Mouse (Mus musculus) CH12.LX (cell line): ENCODE results near the gene Nsf. TPM values are rescaled to one million over a fixed set of nuclear protein-coding genes. Genes with fewer than 3 reads are reported as not detected.

Experiments used
- DNase-seq: peaks from one replicate; pipeline ENCODE4 v3.0.0-alpha.2; 2013; ENCODE audit errors: extremely low read depth
- H3K27ac ChIP-seq: 2 replicates; pipeline ENCODE4 v1.5.1; 2012; ENCODE audit warnings: low read depth, mild to moderate bottlenecking, control low read depth, moderate library complexity; ENCODE audit not compliant: insufficient read depth
- H3K27me3 ChIP-seq: replicated peaks from 2 replicates; pipeline ENCODE3; 2012; ENCODE audit warnings: inconsistent platforms
- H3K36me3 ChIP-seq, 2 experiments: replicated peaks in 1 of 2; 2 replicates each; pipeline versions ENCODE3 to v1.6.1; 2012; ENCODE audit warnings: inconsistent platforms in 1 of 2, low read length in 1 of 2, mild to moderate bottlenecking in 1 of 2, mixed read lengths in 1 of 2, moderate library complexity in 1 of 2; ENCODE audit not compliant: control insufficient read depth in 1 of 2, insufficient read depth in 1 of 2
- H3K4me1 ChIP-seq, 2 experiments: 2 replicates each; pipeline ENCODE4 v1.6.1; 2012; ENCODE audit warnings: inconsistent platforms in 1 of 2, moderate library complexity in 1 of 2; ENCODE audit not compliant: insufficient read depth in 2 of 2, control insufficient read depth in 1 of 2
- H3K4me2 ChIP-seq: 2 replicates; pipeline ENCODE4 v1.6.1; 2012; ENCODE audit warnings: low read depth, mild to moderate bottlenecking, control low read depth; ENCODE audit not compliant: poor library complexity, insufficient read depth, severe bottlenecking
- H3K4me3 ChIP-seq, 3 experiments: fragments of 150-350 bp in 1 of 3; sonication (generic) in 1 of 3; replicated peaks in 1 of 3; 2 replicates each; pipeline versions ENCODE3 to v1.5.1; 2011 to 2012; ENCODE audit warnings: low read depth in 2 of 3, low read length in 2 of 3, mild to moderate bottlenecking in 2 of 3, moderate library complexity in 2 of 3, control low read depth in 1 of 3, improper control_type of control experiment in 1 of 3, inconsistent platforms in 1 of 3, mixed read lengths in 1 of 3; ENCODE audit not compliant: poor library complexity in 1 of 3
- H3K79me2 ChIP-seq: replicated peaks from 2 replicates; pipeline ENCODE4 v1.6.1; 2012; ENCODE audit warnings: mild to moderate bottlenecking, moderate library complexity; ENCODE audit not compliant: control insufficient read depth, poor library complexity, insufficient read depth, severe bottlenecking; ENCODE audit errors: extremely low read depth
- H3K9ac ChIP-seq: 2 replicates; pipeline ENCODE4 v1.6.1; 2012; ENCODE audit warnings: low read depth, mild to moderate bottlenecking, control low read depth, moderate library complexity; ENCODE audit not compliant: insufficient read depth
- H3K9me3 ChIP-seq: replicated peaks from 2 replicates; pipeline ENCODE3; 2012; ENCODE audit warnings: low read length, inconsistent platforms, mixed read lengths
- BHLHE40 ChIP-seq: IDR thresholded peaks from 2 replicates; pipeline ENCODE4 v1.6.1; 2011; ENCODE audit warnings: mild to moderate bottlenecking, low read depth, low read length, improper control_type of control experiment
- CHD1 ChIP-seq: IDR thresholded peaks from 2 replicates; pipeline ENCODE4 v1.6.1; 2012; ENCODE audit warnings: low read depth, low read length, improper control_type of control experiment, inconsistent platforms
- CHD2 ChIP-seq: IDR thresholded peaks from 2 replicates; pipeline ENCODE4 v1.6.1; 2011; ENCODE audit warnings: low read length, improper control_type of control experiment
- CTCF ChIP-seq, 2 experiments: IDR thresholded peaks in 1 of 2; conservative IDR thresholded peaks in 1 of 2; 2 replicates each; pipeline ENCODE4 v1.5.1; 2011 to 2012; ENCODE audit warnings: low read depth in 2 of 2, low read length in 2 of 2, improper control_type of control experiment in 1 of 2, inconsistent platforms in 1 of 2, mild to moderate bottlenecking in 1 of 2, moderate library complexity in 1 of 2
- E2F4 ChIP-seq: IDR thresholded peaks from 2 replicates; pipeline ENCODE4 v1.6.1; 2011; ENCODE audit warnings: low read depth, low read length, improper control_type of control experiment; ENCODE audit not compliant: insufficient replicate concordance
- ELF1 ChIP-seq: IDR thresholded peaks from 2 replicates; pipeline ENCODE4 v1.6.1; 2014; ENCODE audit warnings: low read depth, mild to moderate bottlenecking, inconsistent platforms, low read length, improper control_type of control experiment
- EP300 ChIP-seq: IDR thresholded peaks from 2 replicates; pipeline ENCODE4 v1.6.1; 2011; ENCODE audit warnings: low read length, improper control_type of control experiment
- ETS1 ChIP-seq: conservative IDR thresholded peaks from 2 replicates; pipeline ENCODE4 v1.6.1; 2012; ENCODE audit warnings: low read depth, mild to moderate bottlenecking, inconsistent platforms, low read length, improper control_type of control experiment, moderate library complexity
- GABPA ChIP-seq: IDR thresholded peaks from 2 replicates; pipeline ENCODE4 v1.6.1; 2012; ENCODE audit warnings: low read depth, low read length, improper control_type of control experiment, inconsistent platforms; ENCODE audit not compliant: insufficient replicate concordance
- HCFC1 ChIP-seq: IDR thresholded peaks from 2 replicates; pipeline ENCODE4 v1.6.1; 2012; ENCODE audit warnings: low read depth, mild to moderate bottlenecking, inconsistent platforms, low read length, improper control_type of control experiment
- IRF4 ChIP-seq: IDR thresholded peaks from 2 replicates; pipeline ENCODE4 v1.6.1; 2014; ENCODE audit warnings: low read depth, mild to moderate bottlenecking, inconsistent platforms, low read length, improper control_type of control experiment
- JUN ChIP-seq: IDR thresholded peaks from 2 replicates; pipeline ENCODE4 v1.6.1; 2011; ENCODE audit warnings: low read depth, mild to moderate bottlenecking, low read length, improper control_type of control experiment, moderate library complexity; ENCODE audit not compliant: insufficient read depth
- JUND ChIP-seq: conservative IDR thresholded peaks from 2 replicates; pipeline ENCODE4 v1.6.1; 2011; ENCODE audit warnings: low read depth, low read length, improper control_type of control experiment
- KAT2A ChIP-seq: IDR thresholded peaks from 2 replicates; pipeline ENCODE4 v1.6.1; 2012; ENCODE audit warnings: low read length, improper control_type of control experiment, inconsistent platforms; ENCODE audit not compliant: insufficient replicate concordance
- MAFK ChIP-seq: IDR thresholded peaks from 2 replicates; pipeline ENCODE4 v1.6.1; 2011; ENCODE audit warnings: low read length, improper control_type of control experiment; ENCODE audit not compliant: insufficient replicate concordance
- MAX ChIP-seq: IDR thresholded peaks from 2 replicates; pipeline ENCODE4 v1.6.1; 2011; ENCODE audit warnings: low read length, improper control_type of control experiment
- MAZ ChIP-seq: IDR thresholded peaks from 2 replicates; pipeline ENCODE4 v1.6.1; 2012; ENCODE audit warnings: low read depth, mild to moderate bottlenecking, inconsistent platforms, low read length, improper control_type of control experiment, moderate library complexity
- MEF2A ChIP-seq: IDR thresholded peaks from 2 replicates; pipeline ENCODE4 v1.6.1; 2014; ENCODE audit warnings: low read depth, mild to moderate bottlenecking, inconsistent platforms, low read length, improper control_type of control experiment, borderline replicate concordance
- MXI1 ChIP-seq: IDR thresholded peaks from 2 replicates; pipeline ENCODE4 v1.6.1; 2011; ENCODE audit warnings: mild to moderate bottlenecking, low read depth, low read length, improper control_type of control experiment
- MYC ChIP-seq: IDR thresholded peaks from 2 replicates; pipeline ENCODE4 v1.6.1; 2011; ENCODE audit warnings: low read depth, mild to moderate bottlenecking, improper control_type of control experiment, low read length
- NELFE ChIP-seq: IDR thresholded peaks from 2 replicates; pipeline ENCODE4 v1.6.1; 2011; ENCODE audit warnings: low read depth, low read length, improper control_type of control experiment
- NRF1 ChIP-seq: IDR thresholded peaks from 2 replicates; pipeline ENCODE4 v1.6.1; 2014; ENCODE audit warnings: low read depth, mild to moderate bottlenecking, inconsistent platforms, low read length, improper control_type of control experiment, moderate library complexity
- PAX5 ChIP-seq: IDR thresholded peaks from 2 replicates; pipeline ENCODE4 v1.6.1; 2012; ENCODE audit warnings: low read length, inconsistent platforms, mixed read lengths
- POLR2A ChIP-seq: IDR thresholded peaks from 2 replicates; pipeline ENCODE4 v1.6.1; 2011; ENCODE audit warnings: low read depth, mild to moderate bottlenecking, improper control_type of control experiment, low read length
- POLR2AphosphoS2 ChIP-seq: IDR thresholded peaks from 2 replicates; pipeline ENCODE4 v1.6.1; 2011; ENCODE audit warnings: low read depth, low read length, improper control_type of control experiment
- RAD21 ChIP-seq: IDR thresholded peaks from 2 replicates; pipeline ENCODE4 v1.6.1; 2011; ENCODE audit warnings: low read depth, mild to moderate bottlenecking, low read length, improper control_type of control experiment, moderate library complexity
- RCOR1 ChIP-seq: conservative IDR thresholded peaks from 2 replicates; pipeline ENCODE4 v1.6.1; 2012; ENCODE audit warnings: low read depth, mild to moderate bottlenecking, inconsistent platforms, low read length, improper control_type of control experiment
- SIN3A ChIP-seq: IDR thresholded peaks from 2 replicates; pipeline ENCODE4 v1.6.1; 2012; ENCODE audit warnings: low read length, improper control_type of control experiment, inconsistent platforms
- SMC3 ChIP-seq: IDR thresholded peaks from 2 replicates; pipeline ENCODE4 v1.6.1; 2011; ENCODE audit warnings: low read depth, low read length, improper control_type of control experiment
- TBP ChIP-seq: conservative IDR thresholded peaks from 2 replicates; pipeline ENCODE4 v1.6.1; 2011; ENCODE audit warnings: low read depth, low read length, improper control_type of control experiment
- TCF12 ChIP-seq: IDR thresholded peaks from 2 replicates; pipeline ENCODE4 v1.6.1; 2014; ENCODE audit warnings: low read depth, mild to moderate bottlenecking, inconsistent platforms, low read length, improper control_type of control experiment
- UBTF ChIP-seq: IDR thresholded peaks from 2 replicates; pipeline ENCODE4 v1.6.1; 2012; ENCODE audit warnings: low read depth, mild to moderate bottlenecking, inconsistent platforms, low read length, improper control_type of control experiment, moderate library complexity
- USF1 ChIP-seq: IDR thresholded peaks from 2 replicates; pipeline ENCODE4 v1.6.1; 2014; ENCODE audit warnings: low read depth, mild to moderate bottlenecking, inconsistent platforms, low read length, improper control_type of control experiment
- USF2 ChIP-seq: conservative IDR thresholded peaks from 2 replicates; pipeline ENCODE4 v1.6.1; 2011; ENCODE audit warnings: low read depth, low read length, improper control_type of control experiment
- ZC3H11A ChIP-seq: IDR thresholded peaks from 2 replicates; pipeline ENCODE4 v1.6.1; 2012; ENCODE audit warnings: low read depth, mild to moderate bottlenecking, inconsistent platforms, low read length, improper control_type of control experiment
- ZKSCAN1 ChIP-seq: IDR thresholded peaks from 2 replicates; pipeline ENCODE4 v1.6.1; 2012; ENCODE audit warnings: low read depth, inconsistent platforms, low read length, improper control_type of control experiment, borderline replicate concordance
- ZMIZ1 ChIP-seq: IDR thresholded peaks from 2 replicates; pipeline ENCODE4 v1.6.1; 2012; ENCODE audit warnings: low read depth, mild to moderate bottlenecking, inconsistent platforms, low read length, improper control_type of control experiment
- ZNF384 ChIP-seq: IDR thresholded peaks from 2 replicates; pipeline ENCODE4 v1.6.1; 2012; ENCODE audit warnings: low read depth, low read length, improper control_type of control experiment, inconsistent platforms
- dilution Hi-C: fragments of 300-500 bp; cut with MboI; formaldehyde crosslinking; loops from 2 replicates; pipeline ENCODE4 v1.14.3; 2020; ENCODE audit warnings: low sequenced_read_pairs; ENCODE audit not compliant: extremely low pct_unique_long_range_greater_than_20kb, extremely low pct_ligation_motif_present
- in situ Hi-C: fragments of 300-500 bp; cut with MboI; formaldehyde crosslinking; loops from 3 replicates; pipeline ENCODE4 v1.14.3; 2019; ENCODE audit warnings: low sequenced_read_pairs, low pct_ligation_motif_present, low pct_unique_long_range_greater_than_20kb, mixed read lengths
- polyA plus RNA-seq: library from polyadenylated mRNA; unstranded; fragments of >175 nt; gene quantifications from 2 replicates; pipeline ENCODE4 v1.2.1, GENCODE M21; 2012; ENCODE audit warnings: low read depth; ENCODE audit not compliant: insufficient read length
- total RNA-seq, 2 experiments: library from RNA; depleted of rRNA; stranded (reverse); fragments of 300-350 nt in 1 of 2; fragments of >200 nt in 1 of 2; gene quantifications; 2 replicates each; pipeline ENCODE4 v1.2.3; 2012 to 2014

The Nsf gene
- total and polyA plus RNA-seq, 3 experiments: 48.1 to 99.3 (median 50.9) TPM

- TF ChIP-seq JUN (no peak), CTCF (conservative IDR thresholded peaks at IDR 0.05 in 1 of 2, IDR thresholded peaks at IDR 0.05 in 1 of 2; ENCODE audit: low read depth in 2 of 2, low read length in 2 of 2) (peak; percentile 36 to 61), NELFE (no peak), MEF2A (peak; percentile 99), KAT2A (no peak), MAZ (peak; percentile 94), POLR2A (no peak), CHD1 (no peak), SIN3A (peak; percentile 95), MAFK (no peak), ZNF384 (no peak), POLR2AphosphoS2 (no peak), EP300 (peak; percentile 97; the same call in 1 of the 2 replicates), ZC3H11A (no peak), JUND (no peak), RAD21 (no peak; the same call in none of the 2 replicates), SMC3 (peak; percentile 39), CHD2 (peak; percentile 91), TBP (no peak), TCF12 (peak; percentile 99), USF2 (no peak), ZMIZ1 (no peak), IRF4 (peak; percentile 83), ETS1 (peak; percentile 96), PAX5 (no peak), MXI1 (peak; percentile 86; the same call in 1 of the 2 replicates), USF1 (no peak), NRF1 (no peak), RCOR1 (no peak), E2F4 (no peak), GABPA (no peak), MAX (no peak), ZKSCAN1 (no peak), HCFC1 (no peak), MYC (peak; percentile 74; the same call in 1 of the 2 replicates), ELF1 (peak; percentile 75), UBTF (no peak), BHLHE40 (peak; percentile 87)
- dilution Hi-C loops: no loop called here
- Histone ChIP-seq H3K9ac (peak overlapping the region; percentile 15; the same call in 1 of the 2 replicates), H3K79me2 (no peaks in the 10 kb centered on the region), H3K4me2 (peak overlapping the region; percentile 59), H3K27ac (peak overlapping the region; percentile 54), H3K4me3 (peak overlapping the region in 2 of 3 experiments; percentile 4 to 7), H3K4me1 (peaks cover 20 to 82% of the 10 kb centered on the region in 2 experiments), H3K36me3 (no peaks in the 10 kb centered on the region), H3K27me3 (no peaks in the 10 kb centered on the region), H3K9me3 (no peaks in the 10 kb centered on the region)
- in situ Hi-C loops: loop anchor here (5.0 kb wide), 1 partner anchor 81 kb away; no protein-coding TSS in a partner anchor
- DNase-seq: peak; percentile 100
These were observed 47.0 kb upstream of the Nsf start for GRCm38 (mm10) chr11:104000667-104001394.
